Mouse (Mus musculus): ENCODE results near the gene Abca3.

- TF ChIP-seq MAFK (IDR thresholded peaks at IDR 0.05; ENCODE audit: insufficient read depth, low read depth, low read length) (no peak), ZNF384 (IDR thresholded peaks at IDR 0.05; ENCODE audit: low read depth, low read length) (no peak), ZC3H11A (IDR thresholded peaks at IDR 0.05; ENCODE audit: borderline replicate concordance, low read depth, low read length) (no peak), CHD2 (IDR thresholded peaks at IDR 0.05; ENCODE audit: low read depth, low read length) (no peak)
Observed at GRCm38 (mm10) chr17:24351760-24352357, at the start of gene Abca3.

All from ES-E14 (cell line).